Mouse (Mus musculus) heart, postnatal 10 days (tissue): ENCODE measurements at regions not wholly inside any gene's neighbourhood (a gene's known extent, or its start where the extent isn't known, plus 50 kb on each side); places are given as distances from the start of the nearest gene placed in this dataset.

Experiments used
- DNase-seq, 2 experiments: peaks; one replicate each; pipeline ENCODE4 v3.0.0; 2021
- intact Hi-C: fragments of 180-260 bp; cut with DNase I; formaldehyde crosslinking; loops from one replicate; pipeline ENCODE4 v1.15.1; 2025

DNA sequence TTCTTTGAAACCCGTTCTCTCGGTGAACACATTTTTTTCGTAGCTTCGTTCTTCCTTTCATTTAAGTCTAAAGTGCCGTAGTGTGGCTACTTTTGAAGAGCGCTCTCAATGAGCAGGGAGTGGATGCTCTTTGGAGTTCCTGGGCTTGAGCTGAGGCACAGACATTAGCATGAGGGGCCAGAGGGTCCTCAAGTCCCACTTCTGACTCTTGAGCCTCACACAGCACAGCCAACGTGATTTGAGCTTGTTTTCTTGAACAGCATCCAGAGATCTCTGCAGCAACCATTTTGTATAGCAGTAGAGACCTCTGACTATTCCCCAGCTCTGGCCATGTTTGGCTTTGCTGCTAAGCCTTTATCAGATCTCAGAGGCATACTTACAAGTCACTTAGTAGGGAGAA is 269.2 kb upstream of the Myt1l start:
- intact Hi-C loops: no loop called here
- DNase-seq: no peak

DNA sequence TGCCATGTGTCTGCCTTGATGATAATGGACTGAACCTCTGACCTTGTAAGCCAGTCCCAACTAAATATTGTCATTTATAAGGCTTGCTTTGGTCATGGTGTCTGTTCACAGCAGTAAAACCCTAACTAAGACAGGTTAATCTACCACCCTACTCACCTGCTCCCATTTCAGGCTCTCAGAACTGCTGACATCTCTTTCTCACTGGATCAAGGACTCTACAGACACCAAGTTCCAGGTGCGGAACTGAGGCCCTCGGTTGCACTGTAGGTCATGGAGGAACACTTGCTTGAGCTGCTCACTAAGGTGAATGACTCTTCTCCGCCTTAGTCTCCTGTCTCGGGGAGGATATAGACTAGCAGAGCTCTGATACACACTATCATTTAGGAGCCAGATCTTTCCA is 254.0 kb upstream of the Myt1l start:
- intact Hi-C loops: no loop called here
- no peak for DNase-seq

DNA sequence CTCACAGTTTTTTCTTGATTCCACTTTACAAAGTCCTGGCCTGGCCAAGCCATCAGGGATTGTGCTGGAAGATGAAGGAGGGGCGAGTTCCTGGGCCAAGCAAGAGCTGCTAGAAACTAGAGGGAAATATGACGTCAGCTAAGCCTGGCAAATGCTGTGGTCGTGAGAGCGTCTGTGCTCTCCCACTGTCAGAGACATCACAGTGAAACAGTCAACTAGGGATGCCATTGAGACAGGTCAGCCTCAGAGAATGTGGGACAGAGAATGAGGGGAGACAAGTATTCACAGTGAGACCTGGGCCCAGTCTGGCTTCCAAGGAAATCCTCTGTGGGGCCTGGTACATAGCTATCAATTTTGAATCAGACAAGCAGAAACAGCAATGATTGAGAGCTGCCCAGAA is 252.5 kb upstream of the Myt1l start:
- intact Hi-C loops: no loop called here
- no peak for DNase-seq

DNA sequence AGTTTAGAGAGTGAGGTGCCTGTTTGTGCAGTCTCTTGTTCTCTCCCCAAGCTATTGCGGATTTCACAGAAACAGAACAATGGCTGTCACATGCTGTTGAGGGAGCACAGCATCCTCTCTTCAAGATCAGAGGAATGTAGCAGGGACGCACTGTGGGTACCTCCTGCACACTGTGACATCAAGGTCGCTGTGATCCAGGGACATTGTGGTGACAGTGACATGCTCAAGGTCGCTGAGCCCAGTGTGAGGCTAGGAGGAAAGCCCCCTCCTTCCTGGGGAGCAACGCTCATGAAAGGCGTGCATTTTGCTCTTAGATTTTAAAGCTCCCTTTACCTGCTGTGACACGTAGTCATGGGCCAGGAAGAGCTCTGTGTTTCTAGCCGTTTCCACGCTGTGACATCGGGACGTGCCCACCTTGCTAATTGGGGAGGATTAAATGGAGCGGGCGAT is 248.5 kb upstream of the Myt1l start:
- intact Hi-C loops: no loop called here
- DNase-seq: no peak

DNA sequence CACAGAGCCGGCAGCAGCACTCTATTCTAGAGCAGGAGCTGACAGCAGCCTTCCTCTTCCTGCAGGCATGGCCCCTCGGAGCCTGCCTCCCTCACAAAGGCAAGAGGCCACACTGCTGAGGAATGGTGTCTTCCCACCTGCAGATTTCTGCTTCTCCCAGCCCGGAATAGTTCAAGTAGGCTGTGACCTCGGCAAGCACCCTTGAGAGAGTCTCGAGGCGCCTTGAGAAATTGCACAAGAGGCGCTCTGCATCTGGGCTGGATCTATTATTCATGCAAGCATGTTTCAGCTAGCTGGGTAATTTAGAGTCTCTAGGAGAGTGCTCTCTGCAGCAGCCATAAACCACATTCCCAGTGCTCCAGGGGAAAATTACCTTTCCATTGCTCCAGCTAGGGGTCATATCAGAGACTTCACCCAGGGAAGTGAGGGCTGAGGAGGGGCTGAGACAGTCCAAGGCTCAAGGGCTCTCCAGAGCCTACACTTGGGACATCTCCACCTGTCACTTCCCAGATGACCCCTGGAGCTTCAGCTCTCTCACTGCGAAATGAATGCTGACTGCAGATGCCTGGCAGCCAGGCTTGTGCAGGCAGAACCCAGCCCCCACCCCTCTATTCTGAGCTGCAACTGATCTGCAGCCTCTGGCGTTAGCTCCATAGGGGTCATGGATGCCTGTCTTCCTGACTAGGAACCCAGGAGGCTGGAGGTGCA is 247.9 kb upstream of the Myt1l start:
- DNase-seq: no peak
- intact Hi-C loops: no loop called here

DNA sequence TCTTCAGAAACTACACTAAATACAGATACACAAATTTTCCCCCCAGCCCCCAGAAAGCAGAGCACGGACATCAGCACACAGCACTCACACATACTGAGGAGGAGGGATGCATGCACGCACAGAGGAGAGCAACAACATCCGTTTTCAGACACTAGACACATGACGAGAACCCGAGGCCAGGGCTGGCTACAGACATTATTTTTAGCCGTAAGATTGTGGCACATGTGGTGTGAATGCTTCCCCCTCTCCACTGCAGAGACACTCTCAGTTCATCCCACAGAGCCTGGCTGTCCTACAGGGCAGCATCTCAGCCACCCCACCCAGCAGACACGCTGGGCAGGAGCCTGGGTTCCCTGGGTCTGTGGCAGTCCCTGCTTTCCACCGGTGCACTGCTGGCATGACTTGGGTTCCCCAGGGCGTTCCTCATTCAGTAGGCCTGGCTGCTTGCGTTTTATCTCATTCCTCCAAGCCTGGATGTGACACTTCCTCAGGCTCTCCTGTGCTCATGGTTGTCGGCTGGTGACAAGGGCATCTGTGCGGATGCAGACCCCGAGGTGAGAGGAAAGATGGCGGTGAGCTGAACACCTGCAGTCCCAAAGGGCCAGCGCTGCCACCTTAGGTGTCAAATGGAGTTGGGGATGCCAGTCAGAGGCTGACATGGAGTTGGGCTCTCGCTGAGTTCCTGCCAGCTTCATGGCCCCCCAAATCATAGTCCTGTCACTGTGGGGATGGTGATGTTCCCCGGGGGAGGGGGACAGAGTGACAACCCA is 247.1 kb upstream of the Myt1l start:
- intact Hi-C loops: no loop called here
- peak in 1 of 2 experiments; percentile 5 for DNase-seq

DNA sequence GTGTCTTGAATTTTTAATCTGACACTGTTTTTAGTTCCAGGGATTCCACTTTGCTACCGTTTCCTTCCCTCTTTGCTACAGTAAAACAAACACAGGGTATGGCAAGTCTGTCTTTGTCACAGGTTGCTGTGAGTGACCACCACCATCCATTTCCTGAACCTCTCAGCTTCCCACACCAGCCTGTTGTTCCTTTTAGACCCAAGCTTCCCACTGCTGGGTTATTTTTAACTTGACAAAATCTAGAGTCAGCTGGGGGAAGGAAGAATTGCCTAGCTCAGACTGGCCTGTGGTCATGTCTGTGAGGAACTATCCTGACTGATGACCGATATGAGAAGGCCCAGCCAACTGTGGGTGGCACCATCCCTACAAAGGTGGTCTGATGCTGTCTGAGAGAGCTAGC is 239.4 kb upstream of the Myt1l start:
- intact Hi-C loops: no loop called here
- DNase-seq: no peak

DNA sequence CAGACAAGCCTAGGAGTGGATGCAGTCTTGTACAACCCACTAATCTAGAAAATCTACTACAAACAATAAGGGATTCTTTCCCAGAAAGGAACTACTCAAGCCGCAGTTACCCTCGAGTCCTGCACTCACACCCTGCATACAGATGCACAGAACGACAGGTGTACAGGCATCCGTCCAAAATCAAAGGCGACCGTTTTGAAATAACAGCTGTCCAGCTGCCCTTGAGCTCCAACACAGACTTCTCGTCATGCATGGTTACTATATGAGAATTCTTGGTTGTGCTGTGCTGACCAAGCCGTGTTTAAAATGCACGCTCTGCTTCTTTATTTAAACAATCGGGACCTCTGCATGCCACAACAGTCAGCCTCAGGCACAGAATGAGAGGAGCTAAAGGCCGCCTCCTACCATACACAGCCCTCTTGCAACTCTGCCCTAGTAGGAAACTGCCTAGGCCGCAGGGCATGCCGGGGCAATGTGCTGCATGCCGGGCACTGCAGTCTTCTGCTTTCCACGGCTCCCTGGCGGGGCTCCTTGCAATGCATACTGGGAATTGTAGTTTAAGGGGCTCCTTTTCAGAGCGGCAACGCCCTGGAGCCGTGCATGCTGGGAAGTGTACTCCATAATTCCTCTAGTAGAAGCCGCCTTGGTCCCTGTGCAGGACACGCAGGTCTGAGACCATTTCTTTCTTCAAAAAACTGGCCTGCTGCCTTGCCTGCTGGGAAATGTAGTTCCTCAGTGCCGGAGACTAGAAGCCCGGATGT is 237.4 kb upstream of the Myt1l start:
- intact Hi-C loops: no loop called here
- DNase-seq: peak; percentile 95 to 97

DNA sequence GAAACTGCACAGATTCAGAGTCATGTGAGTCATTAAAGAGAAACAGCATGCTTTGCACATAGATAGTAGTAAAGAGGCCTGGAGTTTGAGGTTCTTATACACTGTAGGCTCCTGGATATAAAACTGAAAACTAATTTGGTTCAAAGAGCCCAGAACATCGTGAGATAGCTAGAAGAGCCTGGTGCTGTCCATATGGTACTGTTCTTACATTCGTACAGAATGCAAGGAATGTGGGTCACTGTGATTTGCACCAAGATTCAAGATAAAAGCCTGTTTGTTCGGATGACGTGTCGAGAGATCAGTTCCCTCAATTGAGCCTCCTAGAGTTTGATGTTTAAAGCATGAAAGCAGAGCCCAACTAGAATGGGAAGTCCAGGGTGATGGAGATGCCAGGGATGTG is 230.2 kb upstream of the Myt1l start:
- no peak for DNase-seq
- intact Hi-C loops: no loop called here

DNA sequence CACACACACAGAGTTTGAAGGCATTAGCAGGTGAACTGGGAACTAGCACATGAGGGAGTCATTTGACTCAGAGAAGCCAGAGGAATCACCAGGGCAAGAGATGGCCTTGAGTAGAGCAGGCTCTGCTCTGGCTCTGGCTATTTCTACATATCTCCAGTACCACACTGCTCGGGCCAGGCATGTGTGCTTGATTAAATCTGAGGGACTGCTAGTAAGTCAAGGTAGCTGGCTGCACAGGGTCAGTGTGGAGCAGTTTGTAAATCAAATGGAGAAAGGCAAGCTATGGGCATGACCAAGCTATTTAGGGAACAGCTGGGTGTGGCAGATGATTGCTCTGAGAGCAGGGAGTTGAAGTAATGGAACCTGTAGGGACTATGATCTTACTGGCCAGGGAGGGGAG is 212.5 kb upstream of the Myt1l start:
- intact Hi-C loops: no loop called here
- no peak for DNase-seq

DNA sequence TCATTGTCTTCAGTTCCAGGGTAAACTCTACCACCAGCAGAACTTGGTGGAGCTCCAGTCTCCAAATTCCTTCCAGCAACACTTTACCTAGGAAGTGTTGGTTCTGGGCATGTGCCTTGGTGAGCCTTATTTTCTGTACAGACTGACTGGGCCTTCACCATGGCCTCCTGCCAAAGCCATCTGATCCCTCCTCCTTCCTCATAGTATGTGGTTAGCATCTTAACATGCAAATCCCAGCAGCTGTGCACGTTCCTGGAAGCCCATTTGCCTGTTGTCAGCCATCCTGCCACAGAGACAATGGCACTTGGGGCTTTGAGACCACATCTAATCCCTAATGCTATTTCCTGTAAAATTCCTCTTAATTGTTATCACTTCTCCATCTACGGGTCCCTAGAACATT is 206.7 kb upstream of the Myt1l start:
- intact Hi-C loops: no loop called here
- DNase-seq: no peak

DNA sequence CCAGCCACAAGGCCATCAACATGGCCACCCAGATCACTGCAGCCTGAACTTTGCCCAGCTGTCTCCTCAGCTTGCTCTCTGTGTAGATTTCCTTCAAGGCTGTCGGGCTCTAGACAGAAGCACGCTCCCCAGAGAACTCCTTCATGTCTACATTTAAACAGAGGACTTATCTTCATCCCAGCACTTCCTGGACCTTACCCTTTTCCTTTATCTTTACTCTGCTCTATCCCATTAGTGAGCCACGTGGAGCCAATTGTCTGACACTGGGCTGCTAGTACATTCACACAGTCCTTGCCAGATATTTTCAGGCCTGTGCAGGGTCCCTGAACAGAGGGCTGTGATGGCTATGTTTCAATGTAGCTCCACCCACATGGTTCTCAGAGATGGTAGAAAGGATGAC is 204.7 kb upstream of the Myt1l start:
- intact Hi-C loops: no loop called here
- DNase-seq: no peak

DNA sequence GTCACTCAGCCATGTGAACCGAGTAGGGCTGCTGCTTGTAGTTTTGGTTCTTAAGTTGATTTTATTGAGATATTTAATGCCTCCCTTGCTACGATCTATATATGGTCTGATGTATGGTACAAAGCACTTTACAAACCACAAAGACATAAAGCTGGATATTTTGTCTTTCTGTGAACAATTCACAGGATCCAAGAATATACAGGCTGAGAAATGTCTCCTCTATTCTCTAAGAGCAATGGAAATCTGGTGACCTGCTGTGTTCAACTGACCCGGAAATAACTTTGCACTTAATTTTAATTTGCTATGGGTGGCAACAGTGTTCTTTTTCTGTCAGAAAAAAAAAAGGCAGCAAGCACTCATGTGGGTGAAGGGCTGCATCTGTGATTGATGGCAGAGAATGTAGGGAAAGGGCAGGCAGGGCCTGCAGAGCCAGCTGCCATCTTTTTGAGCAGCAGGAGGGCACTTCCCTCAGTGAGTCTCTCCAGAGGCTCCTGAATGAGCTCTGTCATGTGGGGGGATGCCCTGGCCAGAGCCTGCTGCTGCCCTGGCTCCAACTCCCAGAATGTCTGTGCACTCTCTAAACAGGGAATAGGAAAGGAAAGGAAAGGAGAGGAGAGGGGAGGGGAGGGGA is 192.2 kb upstream of the Myt1l start:
- intact Hi-C loops: no loop called here
- no peak for DNase-seq

DNA sequence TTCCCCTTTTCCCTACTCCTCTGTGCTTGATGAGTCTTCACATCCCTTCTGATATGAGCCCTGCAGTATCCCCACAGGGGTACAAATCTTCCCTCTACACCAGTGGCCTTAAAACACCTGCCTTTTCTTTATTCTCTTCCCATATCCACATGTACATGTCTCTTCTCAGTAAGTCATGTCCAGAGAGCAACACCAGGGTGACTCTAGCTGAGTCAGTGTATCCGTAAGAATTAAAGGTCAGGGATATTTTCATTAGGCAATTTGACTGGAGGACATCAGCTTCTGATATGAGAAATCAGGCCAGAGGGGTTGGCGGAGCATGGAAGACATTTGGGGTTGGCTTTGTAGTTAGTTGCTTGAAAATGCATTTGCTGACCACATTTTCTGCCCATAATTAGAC is 190.8 kb upstream of the Myt1l start:
- DNase-seq: no peak

DNA sequence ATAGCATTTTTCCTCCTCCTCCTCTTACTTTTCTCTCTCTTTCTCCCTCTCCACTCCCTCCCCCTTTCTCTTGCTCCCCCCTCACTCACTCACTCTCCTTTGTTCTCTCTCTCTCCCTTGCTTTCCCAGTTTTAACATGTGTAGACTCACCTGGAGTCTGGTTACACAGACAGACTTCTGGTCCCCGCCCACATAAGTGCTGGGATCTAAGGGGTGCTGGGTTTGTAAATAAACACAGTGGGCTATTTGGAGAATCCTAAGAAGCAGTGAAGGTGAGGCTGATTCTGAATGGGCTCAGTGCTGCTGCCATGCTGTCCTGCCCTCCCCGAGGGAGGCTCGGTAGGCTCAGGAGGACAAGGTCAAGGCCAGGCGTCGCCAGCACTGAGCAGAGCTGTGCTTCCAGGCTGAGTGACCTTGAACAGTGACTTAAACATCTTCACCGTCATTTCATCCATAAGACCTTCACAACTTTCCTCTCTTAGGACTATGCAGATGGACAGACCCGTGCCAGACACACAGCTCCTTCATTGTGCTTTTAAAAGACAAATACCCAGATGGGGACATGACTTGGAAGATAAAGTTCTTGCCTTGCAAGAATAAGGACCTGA is 186.7 kb upstream of the Myt1l start:
- no peak for DNase-seq
- intact Hi-C loops: no loop called here

More for the DNA sequence above, 190.8 kb upstream of the Myt1l start:
- intact Hi-C loops: no loop called here

DNA sequence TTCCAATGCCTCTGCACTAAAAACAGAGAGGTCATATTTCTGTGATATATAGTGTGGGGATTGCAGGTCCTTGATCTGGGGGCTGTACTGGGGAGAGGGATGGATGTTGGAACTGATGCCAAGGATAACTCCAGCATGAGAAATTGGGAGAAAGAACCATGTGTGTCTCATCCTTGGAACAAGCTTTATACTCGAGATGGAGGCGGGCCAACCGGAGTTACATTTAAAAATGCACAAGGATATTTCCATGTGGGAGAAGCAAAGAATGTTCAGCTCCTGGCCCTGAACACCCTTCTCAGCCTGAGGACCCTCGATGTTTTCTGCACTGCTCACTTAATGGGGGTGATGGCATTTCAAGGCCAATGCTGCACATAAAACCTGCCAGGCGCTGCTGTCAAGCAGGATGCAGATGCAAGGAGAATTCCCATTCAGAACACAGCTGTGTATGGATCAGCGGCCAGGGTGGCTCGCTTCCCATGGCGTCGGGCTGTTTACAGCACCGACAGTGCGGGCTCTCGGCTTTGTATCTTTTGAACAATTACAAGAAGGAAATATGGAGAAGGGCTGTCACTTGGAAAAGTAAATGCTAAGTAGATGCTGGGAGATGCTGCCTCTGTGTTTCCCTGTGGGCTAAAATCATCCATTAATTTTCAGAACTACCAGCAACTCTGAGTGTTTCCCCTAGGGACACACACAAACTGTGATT is 184.9 kb upstream of the Myt1l start:
- DNase-seq: no peak
- intact Hi-C loops: no loop called here

DNA sequence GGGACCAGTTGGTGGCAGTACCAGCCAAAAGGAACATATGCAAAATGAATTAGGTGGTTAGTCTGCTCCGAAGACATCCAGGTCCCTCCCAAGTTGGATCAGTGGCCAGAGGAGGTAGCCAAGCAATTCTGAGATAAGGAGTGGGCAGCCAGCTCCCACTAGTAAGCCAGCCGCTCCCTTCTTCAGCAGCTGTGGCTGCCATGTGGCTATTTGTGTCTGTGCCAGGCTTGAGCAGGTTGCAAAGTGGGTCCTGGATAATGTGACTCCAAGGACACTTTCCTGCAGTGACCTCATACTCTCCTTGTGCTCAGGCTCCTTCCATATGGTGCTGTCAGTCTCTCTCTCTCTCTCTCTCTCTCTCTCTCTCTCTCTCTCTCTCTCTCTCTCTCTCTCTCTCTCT is 179.5 kb upstream of the Myt1l start:
- intact Hi-C loops: no loop called here
- peak; percentile 62 to 68 for DNase-seq

DNA sequence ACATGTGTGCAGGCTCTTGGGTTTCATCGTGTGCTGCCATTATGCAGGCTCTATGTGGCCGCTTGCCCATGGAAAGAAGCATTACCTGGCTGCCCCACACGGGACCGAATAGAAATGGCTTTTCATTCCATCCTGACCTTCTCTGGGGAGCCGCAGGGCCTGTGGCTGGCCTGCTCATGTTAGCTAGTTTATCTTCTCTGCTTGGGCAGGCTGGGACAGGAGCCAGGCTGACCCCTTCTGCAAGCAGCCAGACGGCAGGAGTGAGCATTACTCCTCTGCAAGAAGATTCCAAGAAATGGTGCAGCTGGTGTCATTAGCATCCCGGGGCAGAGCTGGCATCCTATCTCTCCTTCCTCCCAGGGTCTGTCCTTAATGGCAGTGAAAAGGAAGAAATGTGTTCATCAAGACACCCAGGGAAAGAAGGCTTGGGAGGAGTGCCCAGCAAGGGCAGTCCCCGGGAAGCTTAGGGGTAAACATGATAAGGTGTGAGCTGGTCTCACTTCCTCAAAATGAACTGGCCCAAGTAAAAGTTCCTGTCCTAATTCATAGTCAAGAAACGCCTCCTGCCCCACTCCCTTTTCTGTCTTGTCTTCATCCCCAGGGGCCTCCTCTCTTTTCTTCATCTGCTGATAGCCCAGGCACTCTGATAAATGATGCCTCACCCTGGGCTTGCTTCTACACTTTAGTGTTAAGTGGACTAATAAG is 178.9 kb upstream of the Myt1l start:
- intact Hi-C loops: no loop called here
- peak; percentile 18 to 28 for DNase-seq

DNA sequence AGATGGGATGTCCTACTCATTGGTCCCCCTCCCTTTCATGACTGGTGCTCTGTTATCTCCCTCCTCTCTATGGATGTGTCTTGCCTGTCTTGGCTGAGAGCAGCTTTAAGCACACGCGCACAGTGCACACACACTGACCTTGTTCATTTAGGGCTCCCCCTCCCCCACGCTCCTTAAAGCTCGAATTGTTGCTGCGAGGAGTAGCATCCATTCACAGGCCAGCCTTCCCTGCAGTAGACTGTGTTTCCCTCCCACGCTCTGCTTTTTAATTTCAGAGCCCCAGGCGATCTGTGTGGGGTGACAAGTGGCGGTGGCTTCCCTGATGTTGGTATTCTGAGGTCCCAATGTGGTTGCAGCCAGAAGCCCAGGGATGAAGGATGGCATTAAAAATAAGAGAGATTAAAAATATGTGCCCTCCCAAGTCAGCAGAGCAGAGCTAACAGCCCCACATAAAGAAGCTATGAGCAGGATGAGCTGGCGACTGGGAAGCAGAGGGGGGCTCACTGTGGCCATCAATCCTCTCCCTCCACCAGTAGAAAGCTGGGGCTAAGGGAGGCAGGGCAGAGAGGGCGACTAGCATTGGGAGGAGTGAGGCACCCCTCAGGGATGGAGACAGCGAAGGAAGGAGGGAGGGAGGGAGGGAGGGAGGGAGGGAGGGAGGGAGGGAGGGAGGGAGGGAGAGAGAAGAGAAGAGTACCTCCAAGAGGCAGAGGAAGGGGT is 174.2 kb upstream of the Myt1l start:
- intact Hi-C loops: no loop called here

More for the DNA sequence above, 174.2 kb upstream of the Myt1l start:
- no peak for DNase-seq
